Mouse (Mus musculus): Measurements from ENCODE around the gene Tmf1.

Tmf1 gene

GRCm38 (mm10) chr6:97178491-97179366 lies at the start of gene Tmf1:
TSS of gene Tmf1 (minus strand) at chr6:97179122.
- peak; percentile 97 for DNase-seq (ENCODE audit: low spot score in 2 of 2)

- DNase-seq (ENCODE audit: low spot score in 2 of 2), result no peak
Observed at GRCm38 (mm10) chr6:97227067-97227847, 48.3 kb upstream of the Tmf1 start.

- no peak for DNase-seq (ENCODE audit: low spot score in 2 of 2)
Observed at GRCm38 (mm10) chr6:97226083-97226491, 47.2 kb upstream of the Tmf1 start.

- DNase-seq (ENCODE audit: low spot score in 2 of 2), result no peak
Observed at GRCm38 (mm10) chr6:97224505-97224904, 45.6 kb upstream of the Tmf1 start.

GRCm38 (mm10) chr6:97223566-97223965 lies 44.6 kb upstream of the Tmf1 start:
- DNase-seq (ENCODE audit: low spot score in 2 of 2), result no peak

GRCm38 (mm10) chr6:97222931-97223467 lies 44.1 kb upstream of the Tmf1 start:
- no peak for DNase-seq (ENCODE audit: low spot score in 2 of 2)

- DNase-seq (ENCODE audit: low spot score in 2 of 2), result no peak
Observed at GRCm38 (mm10) chr6:97222321-97222720, 43.4 kb upstream of the Tmf1 start.

GRCm38 (mm10) chr6:97221205-97222025 lies 42.5 kb upstream of the Tmf1 start:
- DNase-seq (ENCODE audit: low spot score in 2 of 2), result peak; percentile 71 to 76

GRCm38 (mm10) chr6:97220672-97221071 lies 41.8 kb upstream of the Tmf1 start:
- DNase-seq (ENCODE audit: low spot score in 2 of 2), result no peak

- no peak for DNase-seq (ENCODE audit: low spot score in 2 of 2)
Observed at GRCm38 (mm10) chr6:97216154-97216821, 37.4 kb upstream of the Tmf1 start.

GRCm38 (mm10) chr6:97211981-97212380 lies 33.1 kb upstream of the Tmf1 start:
- DNase-seq (ENCODE audit: low spot score in 2 of 2), result peak; percentile 71 to 77

GRCm38 (mm10) chr6:97210962-97211601 lies 32.2 kb upstream of the Tmf1 start:
- no peak for DNase-seq (ENCODE audit: low spot score in 2 of 2)

GRCm38 (mm10) chr6:97210191-97210961 lies 31.5 kb upstream of the Tmf1 start, which contains the start of gene Arl6ip5:
TSS of gene Arl6ip5 (plus strand) at chr6:97210689.
- DNase-seq (ENCODE audit: low spot score in 2 of 2), result peak; percentile 93 to 94

GRCm38 (mm10) chr6:97209751-97210150 lies 30.8 kb upstream of the Tmf1 start:
- no peak for DNase-seq (ENCODE audit: low spot score in 2 of 2)

GRCm38 (mm10) chr6:97209201-97209600 lies 30.3 kb upstream of the Tmf1 start:
- DNase-seq (ENCODE audit: low spot score in 2 of 2), result no peak

- DNase-seq (ENCODE audit: low spot score in 2 of 2), result no peak
Observed at GRCm38 (mm10) chr6:97208406-97208805, 29.5 kb upstream of the Tmf1 start.

- DNase-seq (ENCODE audit: low spot score in 2 of 2), result no peak
Observed at GRCm38 (mm10) chr6:97207085-97207484, 28.2 kb upstream of the Tmf1 start.

- DNase-seq (ENCODE audit: low spot score in 2 of 2), result peak; percentile 99
Observed at GRCm38 (mm10) chr6:97205439-97205885, 26.5 kb upstream of the Tmf1 start, which contains the start of gene Uba3. TSS of gene Uba3 (minus strand) at chr6:97205647.

- DNase-seq (ENCODE audit: low spot score in 2 of 2), result peak in 1 of 2 experiments; percentile 55
Observed at GRCm38 (mm10) chr6:97204952-97205351, 26.0 kb upstream of the Tmf1 start.
